14 mouse cellular contexts compared by ENCODE assay signal in genomic region chr9:113973857-113974256, GRCm38 (mm10).
"Had no signal": no experiment of that assay in that cellular context is flagged by ENCODE, and none has a peak within 500 bp of the region (broad histone marks: within the 10 kb centered on the region; RNA-seq: fewer than 3 reads in every experiment).

No protein-coding gene starts in this region.

- DNase-seq: lung, adult 18-20 months; lung, embryonic 14.5 days; lung, postnatal 10 days; lung, postnatal 4 days; right cerebral cortex, postnatal 14 days; thymus, adult 2 months; thymus, postnatal 25 days; thymus, postnatal 4 days had no signal

- H3K9me3 ChIP-seq: midbrain, embryonic 10.5 days; midbrain, embryonic 12.5 days; midbrain, embryonic 15.5 days; neural tube, embryonic 12.5 days; stomach, embryonic 15.5 days had no signal

- H3K27me3 ChIP-seq: midbrain, embryonic 12.5 days; midbrain, embryonic 15.5 days; neural tube, embryonic 12.5 days; stomach, embryonic 15.5 days had no signal

- ATAC-seq: midbrain, embryonic 15.5 days had no signal

- H3K27ac ChIP-seq: midbrain, embryonic 10.5 days; midbrain, embryonic 12.5 days; midbrain, embryonic 15.5 days; neural tube, embryonic 12.5 days; stomach, embryonic 15.5 days; stomach, postnatal 0 days had no signal

- H3K4me1 ChIP-seq: midbrain, embryonic 10.5 days; midbrain, embryonic 12.5 days; midbrain, embryonic 15.5 days; neural tube, embryonic 12.5 days; stomach, embryonic 15.5 days had no signal

- H3K9ac ChIP-seq: lung, embryonic 14.5 days; midbrain, embryonic 12.5 days; midbrain, embryonic 15.5 days; neural tube, embryonic 12.5 days; stomach, embryonic 15.5 days had no signal

- H3K4me3 ChIP-seq: midbrain, embryonic 10.5 days; midbrain, embryonic 12.5 days; midbrain, embryonic 15.5 days; neural tube, embryonic 12.5 days; stomach, embryonic 15.5 days had no signal

- H3K4me2 ChIP-seq: lung, embryonic 14.5 days; midbrain, embryonic 12.5 days; midbrain, embryonic 15.5 days; neural tube, embryonic 12.5 days; stomach, embryonic 15.5 days had no signal
